Mouse (Mus musculus) 3134 (cell line): ENCODE data around the gene Rnf168.
"Not testable (repeated sequence)": the region's sequence is repeated elsewhere in the genome, so short reads cannot be mapped to it uniquely, and the experiment has no call there.

Experiments
- DNase-seq: peaks from one replicate; pipeline ENCODE4 v3.0.0-alpha.2; 2011; ENCODE audit warnings: low spot score; ENCODE audit not compliant: insufficient read length; ENCODE audit errors: extremely low read depth

The Rnf168 gene

DNA sequence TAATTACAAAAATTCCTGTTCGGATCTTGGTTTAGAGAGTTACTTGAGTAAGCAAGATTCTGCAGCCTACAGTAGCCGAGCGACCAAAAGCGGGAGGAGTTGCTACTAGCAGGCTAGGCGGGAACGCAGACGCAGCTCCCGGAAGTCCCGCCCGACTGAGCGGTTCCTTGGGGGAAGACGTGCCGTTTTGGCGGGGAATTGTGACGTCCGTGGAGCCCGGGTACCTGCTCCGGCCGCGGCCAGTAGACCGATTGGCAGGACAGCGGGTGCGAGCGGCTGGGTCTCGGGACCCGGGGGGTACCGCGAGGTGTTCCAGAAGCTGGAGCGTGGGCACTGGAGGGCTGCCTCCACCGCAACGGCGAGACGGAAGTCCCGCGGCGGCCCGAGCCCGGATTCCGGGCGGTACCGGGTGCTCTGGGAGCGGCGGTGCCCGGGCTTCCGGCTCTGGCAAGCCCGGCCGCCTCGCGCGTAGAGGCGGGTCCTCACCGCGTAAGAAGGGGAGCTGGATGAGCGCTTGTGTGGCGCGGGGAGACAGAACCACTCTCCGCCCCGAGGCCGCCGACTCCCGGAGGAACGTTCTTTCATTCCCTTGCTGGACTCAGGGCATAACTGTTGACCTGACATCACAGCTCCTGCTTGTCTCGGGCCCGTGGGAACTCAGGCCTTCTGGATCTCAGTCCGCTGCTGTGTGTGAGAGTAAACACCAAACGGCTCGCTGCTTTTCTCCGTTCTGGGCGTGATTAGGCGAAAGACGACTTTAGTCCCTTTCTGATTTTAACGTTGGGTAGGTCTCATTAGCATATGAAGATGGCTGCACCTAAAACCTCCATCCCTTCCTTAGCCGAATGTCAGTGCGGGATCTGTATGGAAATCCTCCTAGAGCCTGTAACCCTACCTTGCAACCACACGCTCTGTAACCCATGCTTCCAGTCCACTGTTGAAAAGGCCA lies at the start of gene Rnf168:
Rnf168 (plus strand) TSS at position 152 of the 949 bp plus-strand sequence.
- peak; percentile 95 for DNase-seq

DNA sequence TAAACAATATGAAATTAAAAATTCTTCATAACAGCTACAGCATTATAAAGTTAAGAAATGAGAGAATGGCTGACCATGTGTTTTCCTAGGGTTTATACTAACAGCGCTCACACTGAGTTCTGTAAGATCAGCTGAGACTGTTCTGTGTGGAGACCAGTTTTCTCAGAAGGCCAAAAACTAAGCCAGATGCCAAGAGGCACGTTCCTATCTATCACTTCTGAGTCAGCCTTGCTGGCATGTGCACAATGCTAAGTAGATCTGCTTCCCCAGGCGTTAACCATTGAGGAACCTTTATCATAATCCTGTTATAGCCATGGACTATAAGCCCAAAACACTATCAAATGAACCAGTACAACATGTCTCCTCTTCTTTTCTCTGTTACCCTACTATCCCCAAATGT lies 45.2 kb upstream of the Rnf168 start:
- not testable (repeated sequence) for DNase-seq

DNA sequence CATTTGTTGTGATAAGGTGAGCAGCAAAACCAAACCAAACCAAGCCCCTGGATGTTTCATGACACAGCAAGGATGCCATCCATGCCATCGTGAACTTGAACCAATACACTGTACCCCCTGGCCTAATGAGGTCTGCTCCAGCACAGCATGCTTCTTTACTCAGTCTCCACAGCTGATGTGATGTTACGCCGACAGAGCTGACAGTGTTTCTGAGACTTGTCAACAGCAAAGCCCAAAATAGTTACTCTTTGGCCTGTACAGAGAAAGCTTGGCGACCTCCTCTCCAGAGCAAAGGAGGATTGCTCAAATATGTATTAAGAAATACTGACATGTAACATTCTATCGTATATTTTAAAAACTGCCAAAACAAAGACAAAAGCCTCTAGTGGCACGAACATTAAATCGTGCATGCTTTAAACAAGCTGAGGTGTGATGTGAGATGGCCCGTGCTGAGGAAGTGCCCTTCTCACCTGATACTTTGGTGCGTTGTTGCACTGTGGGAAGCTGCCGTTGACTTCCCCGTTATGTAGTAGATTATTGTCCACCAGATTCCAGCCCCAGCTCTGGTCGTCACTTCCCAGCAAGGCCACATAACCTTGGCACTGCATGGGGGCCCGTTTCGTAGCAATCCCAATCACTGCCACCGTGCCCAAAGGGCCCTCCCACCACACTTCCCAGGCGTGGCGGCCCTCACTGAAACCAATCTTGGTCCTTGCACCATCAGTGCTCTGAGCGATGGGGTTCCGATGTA lies 39.2 kb upstream of the Rnf168 start:
- no peak for DNase-seq

GRCm38 (mm10) chr16:32239428-32240312 lies 37.6 kb upstream of the Rnf168 start:
- DNase-seq, result peak; percentile 20

DNA sequence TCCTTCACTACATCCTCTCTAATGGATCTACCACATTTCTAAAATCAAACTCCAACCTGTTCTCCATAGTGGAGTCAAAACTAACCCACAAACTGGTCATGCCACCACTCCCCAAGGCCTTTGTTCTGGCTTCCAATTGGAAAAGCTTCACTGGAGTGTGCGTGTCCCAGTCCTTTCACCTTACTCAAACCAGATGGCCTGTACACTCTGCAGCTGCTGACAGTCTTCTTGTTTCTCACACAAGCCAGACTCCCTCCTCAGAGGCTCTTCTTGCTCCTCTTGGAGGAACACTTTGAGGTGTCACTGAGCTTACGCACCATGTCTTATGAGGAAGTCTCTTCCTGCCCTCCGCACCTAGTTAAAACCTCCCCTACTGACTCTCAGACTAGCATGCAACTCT lies 33.4 kb upstream of the Rnf168 start:
- no peak for DNase-seq

- DNase-seq, result peak; percentile 86
Measured at GRCm38 (mm10) chr16:32246351-32246791, 30.9 kb upstream of the Rnf168 start.

GRCm38 (mm10) chr16:32246952-32247370 lies 30.3 kb upstream of the Rnf168 start, which contains the start of the genes Fbxo45 and Wdr53:
Gene Fbxo45 (minus strand): TSS chr16:32247158.
Gene Wdr53 (plus strand): TSS chr16:32247227.
- peak; percentile 99 for DNase-seq

GRCm38 (mm10) chr16:32264225-32264624 lies 13.0 kb upstream of the Rnf168 start:
- DNase-seq, result not testable (repeated sequence)

DNA sequence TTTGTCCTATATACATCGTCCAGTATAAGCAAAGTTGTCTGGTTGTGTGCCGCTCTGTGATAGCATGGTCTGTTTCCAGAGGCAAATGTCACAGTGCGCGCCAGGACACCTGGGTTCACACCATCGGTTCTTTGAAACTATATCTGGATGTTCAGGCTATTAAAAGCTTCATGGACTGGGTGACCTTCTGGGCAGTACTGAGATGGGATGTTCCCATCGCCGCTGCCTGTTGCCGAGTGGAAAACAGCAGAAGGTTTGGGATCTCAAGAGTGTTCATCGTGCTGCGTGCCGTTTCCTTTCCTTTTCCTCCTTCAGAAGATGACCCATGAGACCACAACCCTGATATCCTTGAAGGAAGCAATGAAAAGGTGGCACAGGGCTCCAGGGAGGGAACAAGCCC lies 6.0 kb upstream of the Rnf168 start, which contains the start of gene Smco1:
Smco1 (plus strand) TSS at position 178 of the 400 bp plus-strand sequence.
- no peak for DNase-seq

GRCm38 (mm10) chr16:32273338-32273737 lies 3.9 kb upstream of the Rnf168 start:
- no peak for DNase-seq

DNA sequence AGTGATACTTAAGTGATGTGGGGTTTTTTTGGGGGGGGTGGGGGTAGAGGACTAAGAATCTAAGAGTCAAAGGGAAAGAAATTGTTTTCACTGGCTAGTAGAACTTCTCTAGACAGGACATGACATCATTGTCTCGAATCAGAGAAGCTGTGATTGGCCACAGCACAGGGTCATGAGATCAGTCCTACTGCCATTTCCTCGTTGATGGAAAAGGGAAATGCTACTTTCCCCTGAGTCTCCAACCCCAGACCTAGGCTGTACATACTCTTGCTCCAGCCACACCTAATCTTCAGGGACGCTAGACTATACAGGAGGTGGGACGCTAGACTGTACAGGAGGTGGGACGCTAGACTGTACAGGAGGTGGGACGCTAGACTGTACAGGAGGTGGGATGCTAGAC lies 2.2 kb upstream of the Rnf168 start:
- no peak for DNase-seq

DNA sequence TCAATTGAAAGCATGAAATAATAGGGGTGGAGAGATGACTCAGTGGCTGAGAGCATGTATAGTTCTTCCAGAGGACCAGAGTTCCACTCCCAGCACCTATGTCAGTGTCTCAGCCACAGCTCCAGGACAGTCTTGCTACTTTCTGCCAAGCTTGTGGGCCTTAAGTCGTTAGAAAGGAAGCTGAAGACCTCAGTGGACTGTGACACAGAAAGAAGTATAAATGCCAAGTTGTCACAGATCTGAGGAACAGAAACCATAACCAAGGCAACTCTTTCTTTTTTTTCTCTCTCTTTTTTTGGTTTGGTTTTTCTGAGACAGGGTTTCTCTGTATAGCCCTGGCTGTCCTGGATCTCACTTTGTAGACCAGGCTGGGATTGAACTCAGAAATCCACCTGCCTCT lies 1.4 kb upstream of the Rnf168 start:
- DNase-seq, result no peak

- DNase-seq, result peak; percentile 16
Measured at GRCm38 (mm10) chr16:32278396-32278795, 1.1 kb downstream of the Rnf168 start.

DNA sequence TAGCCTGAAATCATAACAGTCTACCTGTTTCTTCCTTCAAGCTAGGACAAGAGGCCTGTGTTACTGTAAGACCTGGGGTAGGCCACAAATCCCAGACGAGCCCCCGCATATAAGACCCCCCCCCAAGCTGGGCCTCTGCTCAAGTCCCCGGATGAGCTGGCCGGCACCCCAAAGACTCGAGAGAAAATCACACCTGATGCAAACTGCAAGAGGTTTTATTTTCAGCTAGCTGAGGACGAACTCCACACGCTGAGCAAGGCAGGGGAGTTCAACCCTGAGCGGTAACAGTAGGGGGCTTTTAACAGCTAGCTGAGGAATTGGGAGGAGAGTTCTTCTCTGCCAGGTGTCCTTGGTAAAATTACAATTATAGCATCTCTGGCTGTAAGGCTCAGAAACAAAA lies 3.0 kb downstream of the Rnf168 start:
- DNase-seq, result no peak

DNA sequence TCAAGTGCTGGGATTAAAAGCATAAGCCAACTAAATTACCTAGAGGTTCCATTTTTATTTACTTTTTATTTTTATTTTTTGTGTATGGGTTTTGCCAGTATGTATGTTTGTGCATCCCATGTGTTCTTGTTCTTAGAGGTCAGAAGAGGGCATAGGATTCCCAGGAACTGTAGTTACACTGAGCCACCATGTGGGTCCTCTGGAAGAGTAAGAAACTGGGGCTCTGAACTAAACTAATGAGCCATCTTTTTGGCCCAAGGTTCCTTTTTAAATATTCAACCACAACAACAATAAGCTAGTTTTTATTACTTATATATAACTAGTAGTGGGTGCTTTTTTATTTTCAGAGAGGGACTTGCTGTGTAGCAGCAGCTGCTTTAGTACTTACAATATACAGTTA lies 5.3 kb downstream of the Rnf168 start:
- no peak for DNase-seq

DNA sequence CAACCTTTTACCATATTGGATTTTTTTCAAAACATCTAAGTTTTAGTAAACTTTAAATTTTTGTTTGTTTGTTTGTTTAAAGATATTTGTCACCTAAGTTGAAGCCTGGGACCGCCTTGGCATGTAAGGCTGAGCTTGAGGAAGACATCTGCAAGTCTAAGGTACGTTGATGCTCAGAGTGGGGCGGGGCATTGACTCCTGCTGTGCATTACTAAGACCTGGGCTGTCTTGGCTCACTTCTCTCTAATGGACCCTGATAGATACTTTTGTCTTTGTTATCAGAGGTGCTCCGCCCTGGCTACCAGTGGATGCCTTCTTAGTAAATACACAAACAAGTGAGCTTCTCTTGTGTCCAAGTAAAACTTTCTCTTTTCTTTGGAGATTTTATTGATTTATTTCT lies 14.6 kb downstream of the Rnf168 start:
- DNase-seq, result no peak

GRCm38 (mm10) chr16:32299617-32300016 lies 22.4 kb downstream of the Rnf168 start:
- DNase-seq, result not testable (repeated sequence)

GRCm38 (mm10) chr16:32303046-32303445 lies 25.8 kb downstream of the Rnf168 start:
- DNase-seq, result no peak

- DNase-seq, result no peak
Measured at GRCm38 (mm10) chr16:32303886-32304285, 26.6 kb downstream of the Rnf168 start.

GRCm38 (mm10) chr16:32311970-32312369 lies 34.7 kb downstream of the Rnf168 start:
- DNase-seq, result no peak
